Mouse (Mus musculus): ENCODE measurements around the gene Mctp1.

GRCm38 (mm10) chr13:77046416-77046815 lies 662.1 kb downstream of the Mctp1 start:
- TF ChIP-seq POLR2A (IDR thresholded peaks at IDR 0.05; ENCODE audit: borderline replicate concordance, low read depth, low read length) (no peak), CTCF (IDR thresholded peaks at IDR 0.05; ENCODE audit: low read depth, low read length) (no peak)
